Mouse (Mus musculus) midbrain, postnatal 0 days (tissue): ENCODE measurements around the gene Ipo7. TPM values are rescaled to one million over a fixed set of nuclear protein-coding genes. Genes with fewer than 3 reads are reported as not detected.

Experiments
- ATAC-seq: fragments of 200-750 bp; cut with Nextera tagmentation; 2 replicates; pipeline ENCODE4 v1.8.0; 2017; ENCODE audit warnings: moderate number of reproducible peaks, mild to moderate bottlenecking, moderate TSS enrichment, moderate library complexity; ENCODE audit not compliant: low FRiP score
- DNase-seq: peaks from one replicate; pipeline ENCODE4 v3.0.0-alpha.2; 2015; ENCODE audit warnings: low spot score
- H3K27ac ChIP-seq: fragments of 300-500 bp; sonication (generic); 2 replicates; pipeline ENCODE4 v1.5.1; 2014; ENCODE audit warnings: low read depth, mild to moderate bottlenecking, low read length, mixed read lengths
- H3K27me3 ChIP-seq: fragments of 300-500 bp; sonication (generic); 2 replicates; pipeline ENCODE4 v1.6.1; 2014; ENCODE audit warnings: low read length, control low read depth, mixed read lengths; ENCODE audit not compliant: insufficient read depth
- H3K36me3 ChIP-seq: fragments of 300-500 bp; sonication (generic); 2 replicates; pipeline ENCODE4 v1.6.1; 2014; ENCODE audit warnings: low read length, control low read depth, mixed read lengths; ENCODE audit not compliant: insufficient read depth
- H3K4me1 ChIP-seq: fragments of 300-500 bp; sonication (generic); 2 replicates; pipeline ENCODE4 v1.6.1; 2014; ENCODE audit warnings: mild to moderate bottlenecking, control low read depth, antibody characterized with exemption, low read length, mixed read lengths; ENCODE audit not compliant: insufficient read depth
- H3K4me2 ChIP-seq: fragments of 300-500 bp; sonication (generic); 2 replicates; pipeline ENCODE4 v1.6.1; 2014; ENCODE audit warnings: low read depth, mild to moderate bottlenecking, low read length, mixed read lengths; ENCODE audit not compliant: poor library complexity, severe bottlenecking
- H3K4me3 ChIP-seq: fragments of 300-500 bp; sonication (generic); 2 replicates; pipeline ENCODE4 v1.5.1; 2014; ENCODE audit warnings: low read depth, mild to moderate bottlenecking, low read length, moderate library complexity
- H3K9ac ChIP-seq: fragments of 300-500 bp; sonication (generic); replicated peaks from 2 replicates; pipeline ENCODE4 v1.6.1; 2014; ENCODE audit warnings: mild to moderate bottlenecking, low read length, moderate library complexity, mixed read lengths; ENCODE audit not compliant: poor library complexity, severe bottlenecking
- H3K9me3 ChIP-seq: fragments of 300-500 bp; sonication (generic); 2 replicates; pipeline ENCODE4 v1.6.1; 2016; ENCODE audit warnings: low read length, control low read depth
- CTCF ChIP-seq: IDR thresholded peaks from 2 replicates; pipeline ENCODE4 v1.5.1; 2016; ENCODE audit warnings: antibody characterized with exemption, mild to moderate bottlenecking
- WGBS: fragments of 180-500 bp; shearing (Covaris S2); extraction: QIAGEN DNeasy Blood & Tissue Kit; methylation state at CpG from one replicate; pipeline ENCODE4 v1.1.7; 2014; 5-methylcytosine and 5-hydroxymethylcytosine counted together
- polyA plus RNA-seq: library from polyadenylated mRNA; unstranded; fragments of >200 nt; fragmentation: Nextera tagmentation; extraction: Ambion mirVana; gene quantifications from 2 replicates; pipeline ENCODE4 v1.2.1, GENCODE M21; 2015
- total RNA-seq: library from RNA; depleted of rRNA; stranded (reverse); fragments of >200 nt; gene quantifications from 2 replicates; pipeline ENCODE4 v1.2.3, GENCODE M21; 2014

Gene Ipo7
- total and polyA plus RNA-seq, 2 experiments from 2014 or later: 27.5 to 88.2 TPM

DNA sequence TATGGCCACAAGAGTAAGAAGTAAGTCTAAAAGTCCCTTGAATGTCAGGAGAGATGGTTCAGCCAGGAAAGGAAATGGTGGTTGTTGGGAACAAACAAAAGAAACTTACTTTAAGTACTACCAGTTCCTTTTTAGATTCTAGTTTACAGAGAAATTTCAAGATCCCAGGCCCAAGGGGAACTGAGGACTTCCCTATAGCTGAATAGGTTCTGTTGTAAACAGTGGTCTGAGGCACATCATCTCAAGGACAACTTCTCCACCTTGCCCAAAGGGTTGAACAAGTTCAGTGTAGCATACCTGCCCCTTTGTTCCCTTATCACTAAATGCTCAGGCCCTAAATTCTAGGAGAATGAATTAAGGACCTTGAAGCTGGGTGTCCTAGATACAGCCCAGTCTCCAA lies 16.0 kb upstream of the Ipo7 start:
- Histone ChIP-seq H3K4me3 (no peak overlapping the region), H3K9ac (no peak overlapping the region), H3K4me1 (no peaks in the 10 kb centered on the region), H3K9me3 (no peaks in the 10 kb centered on the region), H3K27me3 (no peaks in the 10 kb centered on the region), H3K4me2 (no peak overlapping the region), H3K36me3 (no peaks in the 10 kb centered on the region), H3K27ac (no peak overlapping the region)
- no peak for DNase-seq
- no peak for ATAC-seq
- no peak for TF ChIP-seq CTCF

GRCm38 (mm10) chr7:110002968-110003367 lies 15.1 kb upstream of the Ipo7 start:
- no peak for TF ChIP-seq CTCF

GRCm38 (mm10) chr7:110005976-110006375 lies 12.1 kb upstream of the Ipo7 start:
- Histone ChIP-seq H3K9me3 (no peaks in the 10 kb centered on the region), H3K4me1 (no peaks in the 10 kb centered on the region), H3K9ac (no peak overlapping the region), H3K4me2 (no peak overlapping the region), H3K27me3 (no peaks in the 10 kb centered on the region), H3K27ac (no peak overlapping the region), H3K4me3 (no peak overlapping the region), H3K36me3 (no peaks in the 10 kb centered on the region)
- no peak for TF ChIP-seq CTCF
- DNase-seq (no peak), ATAC-seq (no peak)

More at GRCm38 (mm10) chr7:110002968-110003367, 15.1 kb upstream of the Ipo7 start:
- H3K27me3 ChIP-seq: no peaks in the 10 kb centered on the region
- H3K4me2 ChIP-seq: peak overlapping the region; percentile 45
- ATAC-seq (no peak; the same call in 1 of the 2 replicates), DNase-seq (no peak)
- H3K27ac ChIP-seq: no peak overlapping the region
- peak overlapping the region; percentile 14; the same call in 1 of the 2 replicates for H3K4me3 ChIP-seq
- 20% methylated on average over 20 of the region's 20 CpGs for WGBS
- H3K9ac ChIP-seq: no peak overlapping the region
- H3K4me1 ChIP-seq: no peaks in the 10 kb centered on the region
- no peaks in the 10 kb centered on the region for H3K36me3 ChIP-seq
- no peaks in the 10 kb centered on the region for H3K9me3 ChIP-seq

DNA sequence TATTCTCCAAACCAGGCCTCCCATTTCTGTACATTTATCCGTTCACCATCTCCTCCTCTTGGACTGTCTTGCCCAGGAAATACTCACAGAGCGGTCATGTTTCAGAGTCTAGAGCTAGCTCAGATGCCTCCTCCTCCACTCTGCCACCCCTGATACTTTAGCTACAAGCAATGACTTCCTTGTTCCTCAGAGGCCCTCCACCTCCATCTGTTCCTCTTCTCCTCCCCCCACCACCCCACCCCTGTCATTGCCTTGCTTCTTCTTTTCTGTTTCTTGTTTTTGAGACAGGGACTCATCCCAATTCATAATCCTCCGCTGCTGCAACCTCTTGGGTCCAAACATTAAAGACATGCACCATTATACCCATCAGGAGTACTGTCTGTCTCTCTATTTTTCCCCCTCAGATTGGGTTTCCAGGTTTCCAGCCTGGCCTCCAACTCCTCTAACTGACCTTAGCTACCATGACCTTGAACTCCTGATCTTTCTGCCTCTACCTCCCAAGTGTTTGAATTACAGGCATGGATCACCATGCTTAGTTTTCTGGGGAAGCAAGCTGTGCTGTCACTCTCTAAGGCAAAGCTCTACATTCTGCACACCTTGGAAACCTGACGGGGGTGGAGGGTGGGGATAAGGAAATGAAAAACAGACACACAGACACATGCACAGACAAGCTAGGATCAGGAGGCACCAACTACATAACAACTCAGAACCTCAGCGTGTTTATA lies 11.4 kb upstream of the Ipo7 start:
- H3K9me3 ChIP-seq: no peaks in the 10 kb centered on the region
- no peaks in the 10 kb centered on the region for H3K36me3 ChIP-seq
- no peak overlapping the region for H3K27ac ChIP-seq
- no peaks in the 10 kb centered on the region for H3K4me1 ChIP-seq
- no peak for DNase-seq
- H3K9ac ChIP-seq: no peak overlapping the region
- TF ChIP-seq CTCF: no peak
- no peak overlapping the region for H3K4me3 ChIP-seq
- ATAC-seq: no peak
- H3K27me3 ChIP-seq: no peaks in the 10 kb centered on the region
- 79% methylated on average over 5 of the region's 5 CpGs for WGBS
- no peak overlapping the region for H3K4me2 ChIP-seq

DNA sequence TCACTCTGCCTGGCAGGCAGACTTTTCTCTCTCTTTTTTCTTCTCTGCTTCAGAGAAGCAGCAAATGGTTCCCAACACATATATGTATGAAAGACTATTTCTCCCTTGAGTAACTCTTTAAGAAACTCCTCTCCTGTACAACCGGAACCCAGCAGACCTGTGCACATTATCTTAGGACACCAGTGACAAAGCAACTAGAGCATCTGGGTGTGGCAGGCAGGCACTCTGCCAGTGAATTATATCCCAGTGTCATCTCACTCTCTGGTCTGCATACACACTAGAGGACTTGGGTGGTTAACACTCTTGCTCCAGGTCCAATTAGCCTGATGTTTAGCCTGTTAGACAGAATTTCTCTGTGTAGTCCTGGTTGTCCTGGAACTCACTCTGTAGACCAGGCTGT lies 9.6 kb upstream of the Ipo7 start:
- WGBS: 83% methylated on average over 1 of the region's 1 CpGs
- Histone ChIP-seq H3K27ac (no peak overlapping the region), H3K27me3 (no peaks in the 10 kb centered on the region), H3K4me1 (no peaks in the 10 kb centered on the region), H3K9me3 (no peaks in the 10 kb centered on the region), H3K9ac (no peak overlapping the region), H3K36me3 (no peaks in the 10 kb centered on the region), H3K4me3 (no peak overlapping the region), H3K4me2 (no peak overlapping the region)
- TF ChIP-seq CTCF: no peak
- no peak for DNase-seq
- ATAC-seq: no peak

DNA sequence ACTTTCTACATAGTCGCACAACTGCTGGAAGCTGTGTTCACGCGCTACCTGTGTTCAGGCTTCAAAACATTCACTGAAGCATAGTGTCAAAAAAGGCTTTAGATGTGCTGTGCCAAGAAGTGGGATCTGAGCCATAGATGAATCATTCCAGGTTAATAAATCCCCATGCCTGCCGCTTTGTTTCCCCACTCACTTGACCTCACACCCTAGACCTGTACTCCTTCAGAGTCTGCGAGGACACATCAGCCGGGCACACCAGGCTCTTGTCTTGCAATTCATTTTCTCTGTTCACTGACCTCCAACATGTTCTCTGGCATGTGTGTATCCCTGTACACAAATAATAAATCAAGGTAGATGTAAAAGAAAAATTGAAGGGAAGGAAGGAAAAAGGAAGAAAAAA lies 9.0 kb upstream of the Ipo7 start:
- TF ChIP-seq CTCF: no peak
- H3K27ac ChIP-seq: no peak overlapping the region
- no peak for DNase-seq
- WGBS: 95% methylated on average over 6 of the region's 6 CpGs
- no peak overlapping the region for H3K4me2 ChIP-seq
- H3K27me3 ChIP-seq: no peaks in the 10 kb centered on the region
- H3K9me3 ChIP-seq: no peaks in the 10 kb centered on the region
- no peaks in the 10 kb centered on the region for H3K36me3 ChIP-seq
- H3K4me3 ChIP-seq: no peak overlapping the region
- no peak overlapping the region for H3K9ac ChIP-seq
- H3K4me1 ChIP-seq: no peaks in the 10 kb centered on the region
- ATAC-seq: no peak
